Mouse (Mus musculus): Measurements from ENCODE around the gene Arhgap45. TPM values are rescaled to one million over a fixed set of nuclear protein-coding genes. Genes with fewer than 3 reads are reported as not detected.

Arhgap45 gene
- polyA plus RNA-seq, 1 experiment from 2014 or later = 5.1 TPM

GRCm38 (mm10) chr10:80020603-80021319 lies 4.3 kb downstream of the Arhgap45 start:
- WGBS = 82% methylated on average over 18 of the region's 18 CpGs
- no peak for ATAC-seq (ENCODE audit: insufficient number of reproducible peaks, insufficient read depth, low FRiP score, low read depth)

DNA sequence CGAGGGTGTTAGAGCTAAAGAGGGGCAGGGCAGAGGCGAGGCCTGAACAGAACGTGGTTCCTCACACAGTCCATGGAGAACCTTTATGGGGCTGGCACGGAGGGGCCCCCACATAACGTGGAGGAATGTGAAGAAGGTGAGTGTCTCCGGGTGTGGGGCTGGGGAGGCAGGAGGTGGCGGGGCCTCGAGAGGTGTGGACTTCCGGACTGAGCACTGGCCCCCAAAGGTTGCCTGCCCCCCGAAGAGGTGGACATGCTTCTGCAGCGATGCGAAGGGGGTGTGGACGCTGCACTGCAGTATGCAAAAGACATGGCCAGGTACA lies 4.8 kb downstream of the Arhgap45 start:
- Histone ChIP-seq H3K27ac (ENCODE audit: low read length) (no peak overlapping the region), H3K4me3 (ENCODE audit: low read depth, low read length) (no peak overlapping the region), H3K4me1 (ENCODE audit: control insufficient read depth, insufficient read depth, low read length) (peaks cover 25% of the 10 kb centered on the region), H3K27me3 (ENCODE audit: control insufficient read depth, insufficient read depth, low read length) (no peaks in the 10 kb centered on the region), H3K9me3 (ENCODE audit: control insufficient read depth, low read depth, low read length) (no peaks in the 10 kb centered on the region), H3K36me3 (ENCODE audit: control insufficient read depth, insufficient read depth, low read length) (no peaks in the 10 kb centered on the region), H3K4me2 (replicated peaks; ENCODE audit: low read depth, low read length) (no peak overlapping the region), H3K9ac (replicated peaks; ENCODE audit: low read depth, low read length) (no peak overlapping the region)
- no peak for ATAC-seq (ENCODE audit: insufficient number of reproducible peaks, insufficient read depth, low FRiP score, low read depth)
- WGBS = 82% methylated on average over 13 of the region's 13 CpGs

More at GRCm38 (mm10) chr10:80020603-80021319, 4.3 kb downstream of the Arhgap45 start:
- Histone ChIP-seq H3K9ac (replicated peaks; ENCODE audit: low read depth, low read length) (no peak overlapping the region), H3K4me2 (replicated peaks; ENCODE audit: low read depth, low read length) (no peak overlapping the region), H3K9me3 (ENCODE audit: control insufficient read depth, low read depth, low read length) (no peaks in the 10 kb centered on the region), H3K27me3 (ENCODE audit: control insufficient read depth, insufficient read depth, low read length) (no peaks in the 10 kb centered on the region), H3K27ac (ENCODE audit: low read length) (no peak overlapping the region), H3K4me3 (ENCODE audit: low read depth, low read length) (0 out of 2 replicates have a peak overlapping the region, but pooled peaks have one; percentile 20), H3K36me3 (ENCODE audit: control insufficient read depth, insufficient read depth, low read length) (no peaks in the 10 kb centered on the region), H3K4me1 (ENCODE audit: control insufficient read depth, insufficient read depth, low read length) (peaks cover 25% of the 10 kb centered on the region)

GRCm38 (mm10) chr10:80022164-80022563 lies 5.7 kb downstream of the Arhgap45 start:
- no peaks in the 10 kb centered on the region for H3K36me3 ChIP-seq (ENCODE audit: control insufficient read depth, insufficient read depth, low read length)
- H3K4me2 ChIP-seq (replicated peaks; ENCODE audit: low read depth, low read length) = no peak overlapping the region
- H3K9ac ChIP-seq (replicated peaks; ENCODE audit: low read depth, low read length) = no peak overlapping the region
- WGBS = 94% methylated on average over 12 of the region's 12 CpGs
- H3K27me3 ChIP-seq (ENCODE audit: control insufficient read depth, insufficient read depth, low read length) = no peaks in the 10 kb centered on the region
- H3K27ac ChIP-seq (ENCODE audit: low read length) = no peak overlapping the region
- no peak overlapping the region for H3K4me3 ChIP-seq (ENCODE audit: low read depth, low read length)
- no peak for ATAC-seq (ENCODE audit: insufficient number of reproducible peaks, insufficient read depth, low FRiP score, low read depth)
- H3K9me3 ChIP-seq (ENCODE audit: control insufficient read depth, low read depth, low read length) = no peaks in the 10 kb centered on the region
- peaks cover 25% of the 10 kb centered on the region for H3K4me1 ChIP-seq (ENCODE audit: control insufficient read depth, insufficient read depth, low read length)

- WGBS = 96% methylated on average over 8 of the region's 8 CpGs
- no peaks in the 10 kb centered on the region for H3K27me3 ChIP-seq (ENCODE audit: control insufficient read depth, insufficient read depth, low read length)
- no peak overlapping the region for H3K4me2 ChIP-seq (replicated peaks; ENCODE audit: low read depth, low read length)
- H3K36me3 ChIP-seq (ENCODE audit: control insufficient read depth, insufficient read depth, low read length) = no peaks in the 10 kb centered on the region
- no peak for ATAC-seq (ENCODE audit: insufficient number of reproducible peaks, insufficient read depth, low FRiP score, low read depth)
- peaks cover 25% of the 10 kb centered on the region for H3K4me1 ChIP-seq (ENCODE audit: control insufficient read depth, insufficient read depth, low read length)
- no peak overlapping the region for H3K9ac ChIP-seq (replicated peaks; ENCODE audit: low read depth, low read length)
- no peak overlapping the region for H3K4me3 ChIP-seq (ENCODE audit: low read depth, low read length)
- H3K9me3 ChIP-seq (ENCODE audit: control insufficient read depth, low read depth, low read length) = no peaks in the 10 kb centered on the region
- H3K27ac ChIP-seq (ENCODE audit: low read length) = no peak overlapping the region
Observed at GRCm38 (mm10) chr10:80022806-80023205, 6.4 kb downstream of the Arhgap45 start.

DNA sequence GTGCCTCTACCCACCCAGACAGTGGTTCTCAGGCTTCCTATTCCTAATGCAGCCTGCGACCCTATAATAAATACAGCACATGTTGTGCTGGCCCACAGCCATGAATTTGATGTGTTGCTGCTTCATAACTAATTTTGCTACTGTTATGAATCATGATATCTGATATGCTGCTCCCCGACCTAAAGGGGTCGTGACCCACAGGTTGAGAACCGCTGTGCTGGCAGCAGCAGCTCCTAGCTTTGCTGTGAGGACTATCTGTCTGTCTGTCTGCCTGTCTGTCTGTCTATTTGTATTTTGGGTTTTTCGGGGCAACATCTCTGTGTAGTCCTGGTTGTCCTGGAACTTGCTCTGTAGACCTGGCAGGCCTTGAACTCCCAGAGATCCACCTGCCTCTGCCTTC lies 7.3 kb downstream of the Arhgap45 start:
- no peak for ATAC-seq (ENCODE audit: insufficient number of reproducible peaks, insufficient read depth, low FRiP score, low read depth)
- Histone ChIP-seq H3K4me3 (ENCODE audit: low read depth, low read length) (no peak overlapping the region), H3K9ac (replicated peaks; ENCODE audit: low read depth, low read length) (no peak overlapping the region), H3K9me3 (ENCODE audit: control insufficient read depth, low read depth, low read length) (no peaks in the 10 kb centered on the region), H3K27ac (ENCODE audit: low read length) (no peak overlapping the region), H3K4me1 (ENCODE audit: control insufficient read depth, insufficient read depth, low read length) (peaks cover 22% of the 10 kb centered on the region), H3K27me3 (ENCODE audit: control insufficient read depth, insufficient read depth, low read length) (no peaks in the 10 kb centered on the region), H3K36me3 (ENCODE audit: control insufficient read depth, insufficient read depth, low read length) (no peaks in the 10 kb centered on the region), H3K4me2 (replicated peaks; ENCODE audit: low read depth, low read length) (no peak overlapping the region)
- 82% methylated on average over 5 of the region's 5 CpGs for WGBS

DNA sequence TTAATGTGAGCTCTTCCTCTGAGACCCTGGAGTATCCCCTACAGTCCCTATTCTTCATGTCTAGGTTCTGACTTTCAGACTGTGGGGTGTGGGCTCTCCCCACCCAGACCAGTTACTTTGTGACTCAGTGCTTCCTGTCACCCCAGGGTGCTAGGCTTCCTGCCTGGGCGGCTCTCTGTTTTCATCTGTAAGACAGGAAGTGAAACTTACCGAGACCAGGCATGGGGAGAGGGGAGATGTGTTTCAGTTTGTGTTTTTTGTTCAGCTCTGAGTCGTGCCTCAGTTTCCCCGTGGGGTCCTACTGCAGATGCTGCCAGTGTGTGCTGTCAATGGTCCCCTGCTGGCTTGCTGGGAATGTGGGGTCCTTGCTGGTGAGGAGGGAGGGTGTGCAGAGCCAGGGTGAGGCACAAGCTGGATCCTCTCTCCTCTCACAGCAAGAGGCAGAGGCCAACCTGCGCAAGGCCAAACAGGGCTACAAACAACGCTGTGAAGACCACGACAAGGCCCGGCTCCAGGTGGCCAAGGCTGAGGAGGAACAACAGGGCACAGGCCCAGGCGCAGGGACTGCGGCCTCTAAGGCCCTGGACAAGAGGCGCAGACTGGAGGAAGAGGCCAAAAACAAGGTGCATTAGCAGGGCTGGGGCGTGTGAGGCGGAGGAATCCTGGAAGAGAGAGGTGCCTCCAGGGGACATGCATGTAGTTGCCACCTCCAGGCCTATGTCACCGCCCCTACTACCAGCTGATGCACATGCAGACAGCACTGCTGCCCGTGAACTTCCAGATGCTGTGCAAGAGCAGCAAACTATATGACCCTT lies 8.0 kb downstream of the Arhgap45 start:
- H3K4me3 ChIP-seq (ENCODE audit: low read depth, low read length) = no peak overlapping the region
- WGBS = 75% methylated on average over 15 of the region's 15 CpGs
- ATAC-seq (ENCODE audit: insufficient number of reproducible peaks, insufficient read depth, low FRiP score, low read depth) = no peak
- H3K4me2 ChIP-seq (replicated peaks; ENCODE audit: low read depth, low read length) = no peak overlapping the region
- peaks cover 15% of the 10 kb centered on the region; the same call in 1 of the 2 replicates for H3K4me1 ChIP-seq (ENCODE audit: control insufficient read depth, insufficient read depth, low read length)
- no peaks in the 10 kb centered on the region for H3K36me3 ChIP-seq (ENCODE audit: control insufficient read depth, insufficient read depth, low read length)
- H3K27ac ChIP-seq (ENCODE audit: low read length) = peak overlapping the region; percentile 6; the same call in 1 of the 2 replicates
- H3K9me3 ChIP-seq (ENCODE audit: control insufficient read depth, low read depth, low read length) = no peaks in the 10 kb centered on the region
- H3K9ac ChIP-seq (replicated peaks; ENCODE audit: low read depth, low read length) = no peak overlapping the region
- no peaks in the 10 kb centered on the region for H3K27me3 ChIP-seq (ENCODE audit: control insufficient read depth, insufficient read depth, low read length)

- Histone ChIP-seq H3K27me3 (ENCODE audit: control insufficient read depth, insufficient read depth, low read length) (no peaks in the 10 kb centered on the region), H3K36me3 (ENCODE audit: control insufficient read depth, insufficient read depth, low read length) (no peaks in the 10 kb centered on the region), H3K9ac (replicated peaks; ENCODE audit: low read depth, low read length) (no peak overlapping the region), H3K27ac (ENCODE audit: low read length) (no peak overlapping the region), H3K4me1 (ENCODE audit: control insufficient read depth, insufficient read depth, low read length) (peaks cover 10% of the 10 kb centered on the region; the same call in 1 of the 2 replicates), H3K4me2 (replicated peaks; ENCODE audit: low read depth, low read length) (no peak overlapping the region), H3K9me3 (ENCODE audit: control insufficient read depth, low read depth, low read length) (no peaks in the 10 kb centered on the region), H3K4me3 (ENCODE audit: low read depth, low read length) (no peak overlapping the region)
- WGBS = 51% methylated on average over 4 of the region's 4 CpGs
- ATAC-seq (ENCODE audit: insufficient number of reproducible peaks, insufficient read depth, low FRiP score, low read depth) = no peak
Observed at GRCm38 (mm10) chr10:80025044-80025347, 8.5 kb downstream of the Arhgap45 start.

- Histone ChIP-seq H3K27me3 (ENCODE audit: control insufficient read depth, insufficient read depth, low read length) (no peaks in the 10 kb centered on the region), H3K4me1 (ENCODE audit: control insufficient read depth, insufficient read depth, low read length) (peaks cover 7% of the 10 kb centered on the region; the same call in 1 of the 2 replicates), H3K27ac (ENCODE audit: low read length) (no peak overlapping the region), H3K9me3 (ENCODE audit: control insufficient read depth, low read depth, low read length) (no peaks in the 10 kb centered on the region), H3K4me3 (ENCODE audit: low read depth, low read length) (no peak overlapping the region), H3K9ac (replicated peaks; ENCODE audit: low read depth, low read length) (no peak overlapping the region), H3K36me3 (ENCODE audit: control insufficient read depth, insufficient read depth, low read length) (no peaks in the 10 kb centered on the region), H3K4me2 (replicated peaks; ENCODE audit: low read depth, low read length) (no peak overlapping the region)
- 67% methylated on average over 10 of the region's 10 CpGs for WGBS
- ATAC-seq (ENCODE audit: insufficient number of reproducible peaks, insufficient read depth, low FRiP score, low read depth) = no peak
Observed at GRCm38 (mm10) chr10:80025463-80025862, 9.0 kb downstream of the Arhgap45 start.

Measured in stomach, embryonic 14.5 days (tissue).